Mouse (Mus musculus): ENCODE measurements at regions not wholly inside any gene's neighbourhood (a gene's known extent, or its start where the extent isn't known, plus 50 kb on each side); places are given as distances from the start of the nearest gene placed in this dataset.

DNA sequence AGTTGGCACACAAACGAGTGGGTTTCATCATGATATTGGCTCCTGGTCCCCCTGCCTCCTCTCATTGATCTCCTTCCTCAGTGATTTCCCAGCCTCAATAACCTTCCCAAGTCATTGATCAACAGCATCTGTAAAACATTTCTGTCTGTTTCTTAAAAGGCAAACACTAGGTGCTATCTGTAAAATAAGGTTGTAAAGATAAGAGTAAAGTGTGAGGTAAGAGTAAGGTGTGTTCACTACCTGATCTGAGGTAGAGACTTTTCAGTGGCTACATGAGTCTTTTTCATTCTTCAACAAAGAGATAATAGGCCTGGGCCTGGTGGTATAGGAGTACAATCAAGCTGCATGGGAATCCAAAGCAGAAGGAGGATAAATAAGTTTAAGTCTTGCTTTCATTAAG lies 55.7 kb downstream of the Plk2 start:
- no peak for DNase-seq

GRCm38 (mm10) chr13:110452009-110452525 lies 57.2 kb downstream of the Plk2 start:
- no peak for DNase-seq

DNA sequence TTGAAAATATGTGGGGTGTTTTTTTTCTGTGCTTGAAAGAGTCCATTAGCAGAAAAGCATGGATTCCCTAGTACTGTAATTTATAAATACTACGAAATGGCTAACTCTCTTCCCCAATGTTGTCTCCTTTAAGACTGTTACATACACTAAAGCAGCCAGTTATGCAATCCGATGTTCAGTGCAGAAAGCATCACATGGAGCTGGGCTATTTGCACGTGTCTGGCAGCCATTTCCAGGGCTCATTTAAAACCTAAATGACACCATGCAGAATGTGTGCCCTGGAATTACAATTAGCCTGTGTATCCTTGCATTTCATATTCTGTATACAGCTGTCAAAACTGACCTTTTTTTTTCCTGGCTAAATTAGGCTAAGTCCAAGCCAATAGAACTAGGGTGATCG lies 60.2 kb downstream of the Plk2 start:
- peak; percentile 16 for DNase-seq

DNA sequence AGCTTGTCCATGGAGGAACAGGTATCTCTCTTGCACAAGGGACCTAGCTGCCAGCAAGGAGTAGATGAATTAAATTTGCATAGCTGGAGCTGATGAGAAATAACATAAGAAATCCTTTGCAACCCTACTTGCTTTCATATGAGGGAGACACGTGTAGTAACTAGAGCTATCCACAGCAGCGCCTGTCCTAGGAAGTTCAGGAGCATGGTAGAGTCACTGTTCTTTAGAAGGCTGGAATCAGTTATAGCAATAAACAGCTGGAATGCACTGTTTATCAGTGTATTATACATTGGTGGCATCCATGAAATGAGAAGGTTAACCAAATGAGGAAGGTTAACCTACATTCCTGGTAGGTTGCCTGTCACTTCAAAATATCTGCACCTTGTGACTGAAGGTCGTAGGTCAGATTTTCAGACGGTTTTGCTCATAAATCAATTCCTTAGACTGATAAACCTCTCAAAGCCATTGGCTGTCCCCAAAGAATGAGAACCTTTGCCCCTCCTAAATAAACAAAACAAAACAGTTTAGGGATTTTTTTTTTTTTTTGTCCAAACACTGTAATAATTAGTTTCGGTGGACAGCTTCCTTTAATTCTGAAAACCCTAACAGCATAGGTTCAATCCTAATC lies 60.8 kb downstream of the Plk2 start:
- no peak for DNase-seq

DNA sequence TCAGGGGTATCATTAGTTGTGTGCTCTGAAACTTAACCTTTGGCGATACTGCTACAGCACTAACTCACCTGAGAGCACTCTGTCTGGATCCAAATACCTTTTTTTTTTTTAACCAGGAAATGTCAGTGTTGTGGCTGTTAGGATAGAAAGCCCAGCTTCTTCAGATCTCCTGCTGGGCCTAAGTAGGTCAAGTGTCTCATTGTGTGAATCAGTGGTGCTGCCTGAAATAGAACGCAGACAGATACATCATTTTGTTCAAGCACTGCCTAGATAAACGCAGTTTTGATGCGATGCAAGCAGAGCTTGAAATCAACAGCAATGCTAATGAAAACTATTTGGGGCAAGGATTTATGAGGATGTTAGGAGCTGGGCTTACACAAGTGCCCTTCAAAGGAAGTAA lies 63.9 kb downstream of the Plk2 start:
- DNase-seq = no peak

- no peak for DNase-seq
Observed at GRCm38 (mm10) chr13:110461581-110461980, 66.7 kb downstream of the Plk2 start.

DNA sequence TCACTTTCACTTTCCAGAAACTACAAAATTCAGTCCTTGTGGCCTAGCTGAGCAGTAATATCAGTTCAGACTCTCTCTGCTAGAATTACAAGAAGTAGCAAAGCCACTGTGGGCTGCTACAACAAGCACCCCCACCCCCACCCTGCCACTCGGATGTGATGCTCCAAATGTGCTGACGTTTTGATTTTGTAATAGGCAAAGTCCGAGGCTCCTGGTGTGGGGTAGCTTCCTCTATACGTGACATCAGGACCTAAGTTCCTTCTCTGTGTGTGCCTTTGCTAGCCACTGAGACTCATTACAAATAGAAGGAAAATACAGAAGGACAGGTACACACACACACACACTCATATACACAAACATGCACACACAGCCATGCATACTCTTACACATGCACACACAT lies 76.7 kb downstream of the Plk2 start:
- no peak for DNase-seq

GRCm38 (mm10) chr13:110477709-110478108 lies 82.9 kb downstream of the Plk2 start:
- no peak for DNase-seq

GRCm38 (mm10) chr13:110484358-110484940 lies 89.6 kb downstream of the Plk2 start:
- no peak for DNase-seq

DNA sequence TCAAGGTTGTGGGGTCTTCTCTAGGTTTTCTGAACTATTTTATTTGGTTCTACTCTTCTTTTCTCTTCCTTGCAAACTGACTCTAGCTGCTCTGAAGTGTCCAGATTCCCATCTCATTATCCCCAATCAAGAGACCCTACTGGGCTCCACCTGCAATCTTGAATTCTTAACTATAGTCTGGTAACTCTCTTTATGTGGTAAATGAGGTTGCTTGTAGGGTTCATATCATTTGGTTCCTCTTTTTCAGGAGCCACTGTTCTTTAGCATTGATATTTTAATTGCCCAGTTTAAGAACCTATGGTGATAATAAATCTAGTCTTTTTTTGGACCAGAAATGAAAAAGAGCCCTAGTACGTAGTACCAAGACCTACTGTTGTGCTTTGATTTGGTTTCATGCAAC lies 90.7 kb downstream of the Plk2 start:
- no peak for DNase-seq

GRCm38 (mm10) chr13:110490166-110490565 lies 95.3 kb downstream of the Plk2 start:
- no peak for DNase-seq

DNA sequence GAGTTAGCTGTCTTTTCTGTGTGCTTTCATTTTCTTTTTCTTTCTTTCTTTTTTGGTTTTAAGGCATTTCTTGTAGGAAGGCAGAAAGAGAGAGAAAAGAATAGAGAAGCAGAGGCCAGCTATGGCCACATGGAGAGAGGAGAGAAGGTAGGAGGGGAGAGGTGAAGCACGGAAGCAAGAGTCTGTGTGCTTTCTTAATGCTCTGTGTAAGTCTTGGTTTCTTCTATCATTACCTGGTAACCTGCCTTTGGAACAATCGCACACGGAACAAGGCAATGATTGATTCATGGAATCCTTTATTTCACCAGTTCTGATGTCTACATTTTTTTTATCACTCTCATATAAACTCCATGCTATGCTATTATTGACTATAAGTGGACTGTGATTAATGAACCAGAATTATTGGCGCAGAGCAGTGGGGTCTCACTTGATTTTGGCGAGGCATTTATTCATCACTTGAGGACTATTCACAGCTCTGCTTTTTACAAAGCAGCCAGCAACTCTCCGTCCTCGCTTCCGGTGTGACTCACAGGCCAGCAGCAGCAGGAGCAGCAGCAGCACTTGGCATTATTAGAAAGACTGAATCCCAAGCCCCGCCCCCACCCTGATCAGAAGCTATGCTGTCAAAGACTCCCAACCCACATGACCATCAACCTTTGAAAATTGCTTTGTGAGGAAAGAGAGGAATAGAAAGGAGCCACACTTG lies 97.6 kb downstream of the Plk2 start:
- DNase-seq = no peak

GRCm38 (mm10) chr13:110493002-110493552 lies 98.2 kb downstream of the Plk2 start:
- DNase-seq = no peak

GRCm38 (mm10) chr13:110497461-110497860 lies 102.6 kb downstream of the Plk2 start:
- no peak for DNase-seq

DNA sequence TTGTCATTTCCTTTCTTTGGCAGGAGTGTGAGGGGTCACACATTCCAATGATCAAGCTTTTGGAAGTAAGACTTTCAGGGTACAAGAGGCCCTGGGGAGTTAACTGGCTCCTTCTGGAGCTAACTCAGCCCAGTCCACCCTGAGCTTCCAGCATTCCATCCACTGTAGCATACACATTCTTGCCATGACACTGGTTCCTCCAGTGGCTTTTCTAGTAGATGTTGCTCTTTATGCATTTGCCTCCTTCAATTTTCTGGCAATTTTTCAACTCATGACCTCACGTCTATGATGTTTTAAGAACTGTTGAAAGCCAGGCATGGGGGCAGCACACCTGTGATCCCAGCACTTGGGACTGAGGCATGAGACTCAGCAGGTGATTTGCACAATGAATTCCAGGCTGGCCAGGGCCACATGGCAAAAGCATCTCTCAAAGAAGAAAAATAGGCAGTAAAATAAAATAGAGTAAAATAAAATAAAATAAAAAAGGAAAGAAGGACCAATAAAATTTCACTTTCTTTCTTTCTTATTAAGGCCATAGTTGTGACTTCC lies 113.0 kb downstream of the Plk2 start:
- DNase-seq = no peak

- peak; percentile 55 for DNase-seq
Observed at GRCm38 (mm10) chr13:110517986-110518385, 123.1 kb downstream of the Plk2 start.

GRCm38 (mm10) chr13:110522974-110523373 lies 128.1 kb downstream of the Plk2 start:
- no peak for DNase-seq

DNA sequence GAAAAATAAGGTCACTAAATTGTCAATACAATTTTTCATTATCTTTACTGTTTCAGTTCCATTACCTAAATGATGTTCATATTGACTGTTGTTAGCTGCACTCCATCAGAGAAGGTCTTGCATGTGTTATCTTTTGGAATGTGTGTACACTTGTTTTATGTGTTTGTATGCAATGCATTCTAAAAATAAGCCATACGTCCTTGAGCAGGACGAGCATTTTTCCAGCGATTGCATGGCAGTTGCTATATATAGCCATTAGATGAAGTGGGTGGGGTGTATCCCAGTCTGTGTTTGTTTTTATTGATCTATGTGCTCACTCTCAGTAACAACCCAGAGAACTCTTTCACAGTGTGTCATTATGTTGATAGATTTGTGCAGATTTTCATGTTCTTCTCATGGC lies 132.8 kb downstream of the Plk2 start:
- DNase-seq = no peak

GRCm38 (mm10) chr13:110529624-110530023 lies 134.8 kb downstream of the Plk2 start:
- no peak for DNase-seq

DNA sequence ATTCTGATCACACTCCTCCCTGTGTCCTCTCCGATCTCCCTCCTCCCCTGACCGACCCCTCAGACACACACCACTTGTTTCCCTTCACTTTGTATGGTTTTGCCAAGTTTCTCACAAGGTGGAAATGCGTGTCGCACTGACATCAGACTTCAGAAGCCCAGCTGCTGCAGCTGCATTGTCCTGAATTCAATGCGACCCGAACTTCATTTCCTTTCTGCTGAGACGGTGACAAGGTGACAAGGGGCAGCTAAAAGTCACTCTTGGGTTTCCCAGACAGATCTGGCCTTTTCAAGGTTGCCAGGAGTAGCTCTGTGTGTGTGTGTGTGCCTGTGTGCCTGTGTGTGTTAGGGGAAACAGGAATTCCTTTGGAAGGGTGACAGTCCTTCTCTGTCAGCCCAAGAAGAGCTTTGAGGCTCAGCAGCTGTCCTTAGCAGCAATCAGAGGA lies 139.5 kb downstream of the Plk2 start:
- no peak for DNase-seq

DNA sequence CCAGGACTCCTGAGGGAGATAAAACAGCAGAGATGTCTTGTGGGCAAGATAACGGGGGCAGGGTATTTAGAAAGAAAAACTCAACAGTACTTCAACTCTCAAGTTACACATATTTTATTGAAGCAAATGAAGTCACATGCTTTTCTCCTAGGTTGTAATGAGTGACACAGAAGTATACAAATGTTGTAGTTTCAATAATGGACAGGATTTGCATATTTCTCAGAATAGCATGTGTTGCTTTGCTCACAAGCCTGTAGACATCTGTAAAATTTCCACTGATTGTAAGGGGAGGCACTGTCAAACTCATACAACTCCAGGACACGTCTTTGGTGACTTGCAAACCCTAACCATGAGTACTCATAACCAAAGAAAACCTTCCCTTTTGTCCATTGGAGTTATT lies 140.9 kb downstream of the Plk2 start:
- no peak for DNase-seq

GRCm38 (mm10) chr13:110537960-110538463 lies 143.2 kb downstream of the Plk2 start:
- DNase-seq = no peak

DNA sequence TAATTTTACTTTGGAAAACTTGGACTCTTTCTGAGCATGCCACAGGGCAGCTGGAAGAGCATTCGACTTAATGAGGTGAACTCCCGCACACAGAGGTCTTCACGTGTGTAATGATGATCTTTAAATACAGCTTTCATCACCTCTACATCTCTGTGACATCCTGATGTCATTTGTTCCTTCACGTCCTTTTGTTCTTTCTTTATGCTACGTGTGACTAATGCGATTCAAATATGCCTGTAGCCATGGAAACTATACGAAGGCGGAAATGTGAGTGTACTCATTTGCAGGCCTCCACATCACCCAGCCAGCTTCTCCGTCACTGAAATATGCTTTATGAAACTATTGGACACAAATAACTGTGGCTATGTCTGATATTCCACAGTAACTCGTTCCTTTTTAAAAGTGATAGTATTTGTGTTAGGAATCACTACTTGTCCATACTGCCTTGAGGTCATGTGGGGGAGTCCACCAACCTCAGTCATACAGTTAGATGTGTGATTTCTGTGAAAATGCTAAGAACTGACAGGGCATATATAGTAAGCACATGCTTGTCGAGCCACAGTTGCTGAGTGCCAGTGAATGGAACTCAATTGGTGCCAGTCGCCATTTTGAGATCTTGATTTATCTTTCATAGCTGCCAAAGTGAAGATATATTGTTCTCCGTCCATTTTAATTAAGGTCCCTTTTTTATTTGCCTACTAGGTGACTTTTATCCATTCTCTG lies 145.9 kb downstream of the Plk2 start:
- DNase-seq = peak; percentile 52
